Mouse (Mus musculus) lung, adult 2 months (tissue): ENCODE measurements around the gene Slc10a7.

Experiments
- CTCF ChIP-seq: fragments of 200-500 bp; IDR thresholded peaks from 2 replicates; pipeline ENCODE4 v1.5.1; 2011; ENCODE audit warnings: mild to moderate bottlenecking, low read length, control low read depth; ENCODE audit not compliant: insufficient read depth
- POLR2A ChIP-seq: fragments of 200-500 bp; IDR thresholded peaks from 2 replicates; pipeline ENCODE4 v1.6.1; 2011; ENCODE audit warnings: low read depth, mild to moderate bottlenecking, control low read depth, low read length, borderline replicate concordance; ENCODE audit errors: extremely low read depth

GRCm38 (mm10) chr8:78722201-78722600 is 213.1 kb downstream of the Slc10a7 start:
- TF ChIP-seq POLR2A = no peak
- TF ChIP-seq CTCF = no peak
